Mouse (Mus musculus) left cerebral cortex, postnatal 10 days (tissue): ENCODE results near the gene Tdrkh. TPM values are rescaled to one million over a fixed set of nuclear protein-coding genes. Genes with fewer than 3 reads are reported as not detected.

Experiments used
- DNase-seq, 2 experiments: peaks; one replicate each; pipeline ENCODE4 v3.0.0; 2021 to 2022; ENCODE audit warnings: low spot score in 2 of 2, mixed read lengths in 1 of 2; ENCODE audit errors: extremely low spot score in 1 of 2
- intact Hi-C: fragments of 180-260 bp; cut with DNase I; formaldehyde crosslinking; loops from one replicate; pipeline ENCODE4 v1.15.1; 2025
- total RNA-seq, 2 experiments: library from RNA; stranded (reverse); gene quantifications; 2 replicates each; pipeline ENCODE4 v1.2.3; 2021

Gene Tdrkh
- total RNA-seq, 2 experiments from 2014 or later = 39.0 to 40.0 TPM

DNA sequence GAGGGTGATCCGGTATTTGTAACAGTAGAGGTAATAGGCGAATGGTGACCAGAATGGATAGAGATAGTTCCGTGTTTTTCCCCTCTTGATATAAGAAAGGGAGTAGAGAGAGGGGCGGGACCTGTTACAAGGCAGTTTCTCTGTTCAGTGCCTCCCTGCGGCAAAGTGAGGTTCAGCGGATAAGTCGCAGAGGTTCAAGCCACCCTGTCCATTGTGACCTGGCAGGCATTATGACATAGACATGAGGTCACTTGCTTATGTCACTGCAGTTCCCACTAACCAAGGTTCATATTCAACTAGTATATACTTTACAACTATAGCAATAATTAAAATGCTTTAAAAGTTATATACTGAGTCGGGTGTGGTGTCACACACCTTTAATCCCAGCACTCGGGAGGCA is 23.3 kb downstream of the Tdrkh start:
- no peak for DNase-seq
- intact Hi-C loops = no loop called here

DNA sequence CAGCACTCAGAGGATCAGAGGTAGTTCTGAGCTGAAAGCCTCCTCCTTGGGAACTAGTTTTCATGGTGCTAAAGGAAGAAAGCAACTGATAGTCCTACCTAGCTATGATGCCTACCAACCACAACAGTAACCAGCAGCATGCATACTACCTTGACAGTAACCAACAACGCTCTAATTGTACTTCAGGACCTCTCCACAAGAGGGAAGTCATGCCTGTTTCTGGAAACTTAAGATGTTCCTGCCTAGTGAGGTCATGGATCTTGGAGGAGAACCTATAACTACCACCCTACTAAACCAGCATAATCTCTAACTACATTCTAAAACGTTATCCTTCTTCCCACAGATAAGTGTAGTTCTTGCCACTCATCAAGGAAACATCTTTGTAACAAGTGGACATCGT is 28.1 kb downstream of the Tdrkh start:
- intact Hi-C loops = no loop called here
- DNase-seq = no peak

DNA sequence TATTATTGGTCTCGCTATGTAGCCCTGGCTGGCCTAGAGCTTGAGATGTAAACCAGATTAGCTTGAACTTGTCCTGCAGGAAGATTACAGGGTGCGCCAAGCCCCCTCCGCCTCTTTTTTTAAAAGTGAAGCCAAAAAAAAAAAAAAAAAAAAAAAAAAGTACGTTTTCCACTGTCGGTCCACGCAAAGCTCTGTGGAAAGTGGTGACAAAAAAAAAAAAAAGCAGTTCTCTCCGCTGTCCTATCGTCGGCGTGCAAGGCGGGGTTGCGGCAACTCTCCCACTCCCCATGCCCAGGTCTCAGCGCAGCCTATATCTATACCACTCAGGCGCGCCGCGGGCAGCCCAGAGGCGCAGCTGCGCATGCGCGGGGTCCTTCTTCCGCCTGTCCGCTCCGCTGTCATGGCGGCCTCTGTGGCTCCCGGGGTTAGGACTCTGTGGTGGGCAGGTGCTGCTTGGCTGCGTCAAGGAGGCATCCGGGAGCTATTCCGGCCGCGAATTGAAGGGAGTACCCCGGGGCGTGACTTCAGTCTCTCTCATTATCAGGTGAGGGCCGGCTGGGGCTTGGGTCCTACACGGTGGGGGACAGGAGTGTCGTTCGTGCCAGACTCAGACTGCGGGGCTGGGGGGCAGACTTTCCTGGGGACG is 30.0 kb downstream of the Tdrkh start, which contains the start of gene Mrpl9:
Gene Mrpl9 (plus strand): TSS at position 368 of the 646 bp plus-strand sequence.
- intact Hi-C loops = loop anchor here (2.0 kb wide), 1 partner anchor 76 kb away; no protein-coding TSS in a partner anchor

DNA sequence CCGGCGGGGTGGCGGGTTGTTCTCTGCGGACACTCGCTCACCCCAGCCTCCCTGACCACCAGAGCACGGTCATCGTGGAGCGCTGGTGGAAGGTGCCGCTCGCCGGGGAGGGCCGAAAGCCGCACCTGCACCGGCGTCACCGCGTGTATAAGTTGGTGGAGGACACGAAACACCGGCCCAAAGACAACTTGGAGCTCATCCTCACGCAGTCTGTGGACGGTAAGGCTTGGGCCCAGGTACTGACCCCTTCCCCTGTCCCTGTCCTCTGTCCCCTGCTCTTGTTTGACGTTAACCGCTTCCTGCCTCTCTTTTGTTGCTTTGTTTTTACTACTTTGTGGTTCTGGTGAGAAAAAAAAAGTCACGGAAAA is 30.5 kb downstream of the Tdrkh start, which contains the start of gene Oaz3:
Gene Oaz3 (minus strand): TSS at position 319 of the 368 bp plus-strand sequence.
- intact Hi-C loops = loop anchor here (2.0 kb wide), 1 partner anchor 77 kb away; no protein-coding TSS in a partner anchor
- DNase-seq = no peak

More for the DNA sequence above, 30.0 kb downstream of the Tdrkh start, which contains the start of gene Mrpl9:
- DNase-seq = peak; percentile 90 to 96

DNA sequence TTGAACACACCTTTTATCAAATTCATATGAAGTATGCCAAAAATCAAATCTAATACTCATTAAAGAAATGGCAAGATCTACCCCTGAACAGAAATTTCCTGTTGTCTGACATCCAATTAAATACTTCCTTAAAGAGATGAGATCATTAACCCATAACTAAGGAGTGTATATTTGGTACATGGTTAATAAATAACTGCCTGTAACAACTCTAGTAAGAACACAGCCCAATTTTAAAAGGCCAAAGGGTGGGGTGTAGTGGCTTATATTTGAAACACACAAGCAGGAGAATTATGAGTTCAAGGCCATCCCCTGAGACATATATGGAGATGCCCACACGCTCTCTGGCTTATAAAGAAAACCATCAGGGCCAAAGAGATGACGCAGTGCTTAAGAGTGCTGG is 36.3 kb downstream of the Tdrkh start:
- intact Hi-C loops = no loop called here
- no peak for DNase-seq

DNA sequence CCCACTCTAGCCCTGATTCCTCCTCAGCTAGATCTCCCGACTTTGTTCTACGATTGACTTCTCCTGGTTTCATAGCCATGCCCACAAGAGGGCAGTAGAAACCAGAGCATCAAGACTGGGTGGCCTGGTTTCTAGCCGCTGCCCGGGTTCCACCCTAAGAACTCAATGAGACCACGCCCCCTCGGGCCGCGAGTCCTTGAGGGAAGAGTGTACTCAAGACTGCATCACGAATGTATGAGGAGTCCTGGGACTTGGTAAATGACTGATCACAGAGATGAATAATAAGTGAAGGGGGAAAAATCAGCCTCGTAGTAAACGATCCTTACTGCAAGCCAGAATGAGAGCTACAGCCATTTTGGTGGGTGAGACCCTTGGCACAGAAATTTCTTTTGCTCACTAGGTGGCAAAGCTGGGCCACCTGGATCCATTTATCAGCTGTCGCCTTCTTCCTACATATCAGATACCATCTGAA is 43.5 kb downstream of the Tdrkh start:
- peak; percentile 83 to 88 for DNase-seq
- intact Hi-C loops = loop anchor here (2.0 to 5.0 kb wide), 2 partner anchors 46 to 141 kb away; no protein-coding TSS in a partner anchor

DNA sequence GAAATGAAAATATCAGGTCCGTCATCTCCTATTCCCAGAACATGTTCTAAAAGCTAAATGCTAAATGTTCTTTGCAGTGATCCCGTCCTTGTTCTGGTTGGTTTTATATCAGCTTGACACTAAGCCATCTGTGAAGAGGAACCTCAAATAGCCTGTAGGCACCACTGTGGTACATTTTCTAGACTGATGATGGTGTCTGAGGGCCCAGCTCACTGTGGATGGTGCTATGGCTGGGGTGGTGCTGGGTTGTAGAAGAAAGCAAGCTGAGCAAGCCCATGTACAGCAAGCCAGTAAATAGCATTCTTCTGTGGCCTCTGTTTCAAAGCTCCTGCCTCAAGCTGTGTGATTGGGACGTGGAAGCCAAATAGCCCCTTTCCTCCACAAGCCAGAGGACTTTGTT is 44.0 kb downstream of the Tdrkh start:
- no peak for DNase-seq
- intact Hi-C loops = loop anchor here (2.0 to 5.0 kb wide), 2 partner anchors 46 to 140 kb away; no protein-coding TSS in a partner anchor

DNA sequence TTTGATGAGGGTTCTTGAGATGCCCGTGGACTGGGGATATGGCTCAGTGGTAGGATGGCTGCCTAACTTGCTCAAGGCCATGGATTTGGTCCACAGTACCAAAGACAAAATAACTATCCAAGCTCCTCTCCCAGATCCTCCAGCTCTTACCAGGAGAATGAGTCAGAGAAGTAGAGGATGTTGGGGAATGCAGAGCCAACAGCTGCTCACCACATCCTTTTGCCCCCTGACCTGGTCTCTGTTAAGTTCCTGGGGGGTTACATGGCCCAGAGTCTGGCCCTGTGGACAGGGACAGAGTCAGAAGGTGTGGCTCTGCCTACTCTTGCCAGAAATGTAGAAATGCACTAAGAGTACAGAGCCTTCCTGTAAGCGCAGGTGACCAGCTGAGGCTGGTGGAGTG is 46.8 kb downstream of the Tdrkh start:
- intact Hi-C loops = loop anchor here (5.0 kb wide), 1 partner anchor 137 kb away; no protein-coding TSS in a partner anchor
- DNase-seq = no peak

DNA sequence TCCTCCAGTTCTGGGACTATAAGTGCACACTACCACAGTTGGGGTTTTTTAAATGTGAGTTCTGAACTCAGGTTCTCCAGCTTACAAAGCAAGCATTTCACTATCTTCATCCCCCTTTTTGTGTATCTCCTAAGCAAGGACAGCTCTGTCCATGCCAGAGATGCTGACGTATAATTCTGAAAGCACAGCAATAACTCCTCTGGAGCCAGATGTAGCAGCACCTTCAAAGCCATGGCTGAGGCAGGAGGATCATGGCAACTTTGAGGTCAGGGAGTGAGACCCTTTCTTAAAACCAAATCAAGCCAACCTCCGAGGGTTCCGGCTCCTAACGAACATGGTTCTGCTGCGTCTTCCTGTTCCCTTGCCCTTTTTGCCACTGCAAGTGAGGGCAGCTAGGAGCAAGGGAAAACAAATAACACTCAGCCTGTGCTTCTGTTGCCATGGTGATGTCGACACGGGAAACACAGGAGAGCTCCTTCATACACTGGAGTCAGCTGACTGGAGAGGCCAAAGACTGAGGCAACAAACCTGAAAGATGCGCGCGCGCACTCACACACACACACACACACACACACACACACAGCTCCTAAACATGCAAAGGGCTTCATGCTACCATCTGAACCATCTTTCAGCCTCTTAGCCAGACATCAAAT is 51.0 kb downstream of the Tdrkh start:
- DNase-seq = no peak
- intact Hi-C loops = no loop called here

DNA sequence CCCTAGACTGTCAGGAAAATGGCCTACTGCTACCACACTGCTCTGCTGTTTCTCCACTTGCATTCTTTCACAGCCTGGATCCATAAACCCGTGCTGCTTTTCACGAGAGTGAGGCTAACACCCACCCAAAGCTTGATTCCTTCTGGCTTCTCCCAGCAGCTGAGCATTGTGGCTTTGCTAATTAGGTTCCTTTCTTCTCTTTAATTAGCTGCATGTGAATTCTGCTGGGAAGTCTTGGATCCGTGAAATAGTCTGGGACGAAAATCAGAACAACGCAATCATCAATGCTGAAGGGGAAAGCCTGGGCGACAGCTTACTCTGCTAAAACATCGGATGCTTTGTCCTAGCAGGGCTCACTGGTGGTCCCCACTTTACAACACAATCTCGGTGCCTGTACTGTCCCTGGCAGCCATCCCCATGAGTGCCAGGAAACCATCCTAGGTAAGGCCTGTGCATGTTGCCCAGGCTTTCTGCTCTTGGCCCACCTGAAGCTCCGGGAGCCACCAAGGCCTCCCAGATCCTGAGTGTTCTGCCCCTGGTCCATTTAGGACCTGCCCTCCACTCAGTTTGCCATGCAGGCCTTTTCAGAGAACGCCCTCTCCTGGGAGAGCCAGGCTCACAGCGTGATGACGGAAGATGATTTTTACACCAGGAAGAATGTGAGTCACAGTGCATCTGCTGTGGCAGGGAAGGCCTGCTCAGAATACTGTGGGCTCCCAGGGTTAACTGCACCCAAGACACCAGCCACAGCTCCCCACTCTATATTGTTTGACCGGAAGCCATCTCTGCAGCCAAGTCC is 52.8 kb downstream of the Tdrkh start:
- DNase-seq = peak in 1 of 2 experiments; percentile 79
- intact Hi-C loops = no loop called here

DNA sequence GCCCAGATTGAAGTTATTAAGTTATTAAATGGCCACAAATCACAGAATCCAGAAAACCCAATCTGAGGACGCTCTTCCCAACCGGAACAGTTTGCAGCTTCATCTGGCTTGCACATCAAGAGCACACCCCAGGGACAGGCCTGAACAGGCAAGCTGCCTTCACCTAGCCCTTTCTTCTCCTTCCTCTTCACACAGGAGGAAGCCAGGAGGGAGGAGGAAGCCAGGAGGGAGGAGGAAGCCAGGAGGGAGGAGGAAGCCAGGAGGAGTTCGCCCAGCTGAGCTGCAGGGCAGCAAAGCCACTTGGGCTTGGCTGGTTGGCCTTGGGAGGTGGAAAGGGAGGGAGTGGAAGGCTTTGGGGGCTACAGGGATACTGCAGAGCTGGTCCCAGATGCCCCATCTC is 55.9 kb downstream of the Tdrkh start:
- intact Hi-C loops = no loop called here
- DNase-seq = no peak

DNA sequence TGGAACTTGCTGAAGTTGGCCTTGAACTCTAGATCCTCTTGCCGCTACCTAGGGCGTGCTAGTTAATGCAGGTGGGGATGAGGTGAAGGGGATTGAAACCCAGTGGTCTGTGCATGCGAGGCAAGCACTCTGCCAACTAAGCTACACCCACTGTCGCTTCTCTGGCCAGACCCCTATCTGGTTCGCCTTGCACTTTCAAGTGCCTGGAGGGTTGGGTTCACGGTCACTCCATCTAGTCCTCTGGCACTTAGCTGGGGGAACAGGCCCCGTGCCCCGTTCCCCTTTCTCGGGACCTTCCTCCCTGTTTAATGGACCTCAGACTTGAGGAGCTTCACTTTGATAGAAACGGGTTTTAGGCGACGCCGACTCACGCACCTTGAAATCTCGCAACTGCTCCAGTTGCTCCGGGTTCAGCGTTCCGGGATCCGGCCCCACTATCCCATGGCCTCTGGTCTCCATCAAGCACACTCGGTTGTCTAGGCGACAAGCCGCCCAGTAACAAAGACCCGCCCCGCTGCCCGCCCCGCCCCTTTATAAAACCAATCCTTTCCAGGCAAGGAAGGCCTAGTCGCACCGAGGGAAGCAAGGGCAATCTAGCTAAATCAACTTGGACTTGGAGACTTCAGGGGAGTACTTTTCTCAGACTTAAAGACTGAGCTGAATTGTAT is 59.5 kb downstream of the Tdrkh start:
- intact Hi-C loops = no loop called here
- DNase-seq = no peak

DNA sequence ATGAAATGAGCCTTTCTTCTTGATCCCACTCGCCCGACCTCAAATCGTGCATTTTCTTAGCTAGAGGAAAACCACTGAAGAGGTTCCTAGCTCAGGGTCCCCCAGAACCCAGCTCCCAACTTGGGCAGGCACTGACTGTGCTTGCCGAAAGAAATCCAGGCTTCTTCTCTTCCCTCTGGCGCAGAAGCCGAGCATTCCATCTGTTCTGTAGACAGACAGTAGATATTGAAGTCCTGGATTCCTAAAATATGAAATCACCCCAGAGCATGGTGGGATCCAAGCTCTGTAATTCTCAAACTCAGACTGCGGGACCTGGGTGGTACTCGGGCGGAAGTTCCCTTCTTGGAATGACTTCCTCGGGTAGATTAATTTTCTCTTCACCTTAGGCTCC is 60.0 kb downstream of the Tdrkh start:
- no peak for DNase-seq
- intact Hi-C loops = no loop called here

DNA sequence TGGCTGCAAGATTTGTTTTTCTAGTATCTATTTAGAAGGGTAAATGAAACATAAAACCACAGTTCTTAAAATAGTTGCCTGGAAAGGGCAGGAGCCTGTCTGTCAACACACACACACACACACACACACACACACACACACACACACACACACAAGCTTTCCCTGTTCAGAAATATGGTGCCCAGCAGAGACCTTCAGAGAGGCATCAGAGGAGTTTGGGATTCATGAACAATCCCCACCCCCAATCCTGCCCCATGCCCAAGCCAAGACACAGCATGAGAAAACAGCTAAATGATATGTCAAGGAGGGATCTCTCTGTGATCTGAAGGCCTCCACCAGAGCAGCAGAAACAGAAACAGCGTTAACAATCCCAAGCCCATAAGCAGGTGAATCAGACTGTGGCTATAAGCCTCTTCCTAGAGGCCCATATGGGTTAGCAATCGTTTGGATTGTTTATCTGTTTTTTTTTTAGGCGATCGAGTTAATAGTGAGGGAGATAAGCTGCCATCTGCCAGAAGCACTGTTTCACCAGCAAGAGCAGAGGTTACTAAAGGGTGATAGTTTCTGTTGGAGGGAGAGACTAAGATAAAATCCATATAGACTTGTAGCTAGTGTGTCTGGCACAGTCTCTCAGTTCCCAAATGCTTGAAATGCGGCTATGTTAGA is 60.6 kb downstream of the Tdrkh start:
- DNase-seq = no peak
- intact Hi-C loops = no loop called here

DNA sequence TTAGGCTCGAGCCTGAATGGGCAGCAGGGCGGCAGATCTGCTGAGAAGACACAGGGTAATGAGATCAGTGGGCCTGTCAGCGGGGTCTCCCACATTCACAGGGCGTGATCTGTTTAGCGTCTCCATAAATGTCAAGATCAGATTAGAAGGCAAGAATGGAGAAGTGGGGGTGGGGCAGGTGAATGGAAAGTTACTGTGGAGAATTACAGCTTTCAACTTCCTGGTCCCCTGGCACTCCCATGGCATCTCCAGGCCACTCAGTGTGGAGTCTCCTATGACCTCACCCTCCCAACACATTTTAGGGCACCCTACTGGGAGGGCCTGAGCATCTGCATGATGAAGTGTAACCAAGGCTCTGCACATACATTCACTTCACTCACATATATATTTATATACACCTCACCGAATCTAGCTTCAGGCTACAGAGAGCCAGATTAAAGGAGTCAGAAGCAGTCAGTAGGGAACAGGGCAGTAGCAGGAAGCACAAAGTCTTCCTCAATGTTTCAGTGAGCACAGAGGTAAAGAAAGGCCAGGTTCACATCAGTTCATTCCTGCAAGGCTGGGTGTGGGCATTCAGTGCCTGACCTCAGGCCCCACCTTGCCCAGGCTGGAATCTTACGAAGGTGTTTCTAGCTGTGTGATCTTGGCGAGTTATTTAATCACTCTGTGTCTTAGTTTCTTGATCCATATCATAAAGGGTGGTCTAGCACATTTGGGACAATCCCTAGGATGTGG is 63.4 kb downstream of the Tdrkh start:
- DNase-seq = no peak
- intact Hi-C loops = no loop called here

DNA sequence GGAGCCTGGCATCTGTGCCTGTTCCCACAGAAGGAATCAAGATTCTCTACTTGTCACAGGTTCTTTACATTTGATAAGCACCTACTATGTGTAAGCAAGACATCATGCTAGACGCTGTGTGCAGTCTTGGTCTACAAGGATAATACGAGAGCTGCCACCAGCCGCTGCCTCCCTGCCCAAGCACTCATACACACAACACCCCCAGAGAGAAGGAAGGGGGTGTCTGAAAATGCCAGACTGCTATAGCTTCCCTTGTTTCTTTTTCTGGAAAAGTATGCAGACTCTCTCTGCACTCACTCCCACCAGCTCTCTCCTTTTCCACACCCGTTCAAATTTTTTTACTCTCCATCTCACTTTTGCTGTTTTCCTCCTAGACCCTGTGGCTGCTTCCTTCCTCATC is 64.4 kb downstream of the Tdrkh start:
- intact Hi-C loops = no loop called here
- DNase-seq = no peak

DNA sequence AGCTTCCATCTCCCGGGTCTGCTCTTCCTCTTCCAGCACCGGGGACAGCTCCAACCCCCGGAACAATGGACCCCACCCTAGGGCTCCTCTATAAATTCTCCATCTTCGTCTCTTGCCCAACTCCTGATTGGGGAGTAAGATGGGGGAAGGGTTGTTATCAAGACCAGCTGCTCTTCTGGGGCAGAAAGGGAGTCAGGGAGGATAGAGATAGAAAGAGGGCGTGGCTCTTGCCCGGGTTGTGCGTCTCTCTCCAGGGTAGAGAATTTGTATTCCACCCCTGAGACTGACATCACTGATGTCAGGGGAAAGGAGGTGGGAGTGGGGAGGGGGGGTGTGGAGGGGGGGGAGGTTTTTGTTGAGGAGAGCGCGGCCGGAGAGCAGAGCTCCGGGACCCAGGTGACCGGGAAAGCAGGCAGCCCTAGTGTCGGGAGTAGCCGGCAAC is 64.9 kb downstream of the Tdrkh start, which contains the start of gene Celf3:
Gene Celf3 (plus strand): TSS at position 315 of the 442 bp plus-strand sequence.
- peak; percentile 64 to 79 for DNase-seq
- intact Hi-C loops = no loop called here
